Mouse (Mus musculus) forebrain, embryonic 13.5 days (tissue): ENCODE measurements around the gene Paqr5. TPM values are rescaled to one million over a fixed set of nuclear protein-coding genes. Genes with fewer than 3 reads are reported as not detected.

ENCODE experiments used
- polyA plus RNA-seq: library from polyadenylated mRNA; unstranded; fragments of >200 nt; fragmentation: Nextera tagmentation; extraction: Ambion mirVana; gene quantifications from 2 replicates; pipeline ENCODE4 v1.2.1, GENCODE M21; 2015

The Paqr5 gene
- polyA plus RNA-seq, 1 experiment from 2014 or later, result 0.49 TPM

Other genes with a start within 250 kb of the Paqr5 start
- 981 and 1,035 TPM in 2 replicates for gene Rplp1, start 112.3 kb downstream of the Paqr5 start, polyA plus RNA-seq
- 72.7 and 85.0 TPM in 2 replicates for gene Kif23, start 80.1 kb downstream of the Paqr5 start, polyA plus RNA-seq
- gene Glce, start 95.8 kb upstream of the Paqr5 start, polyA plus RNA-seq, result 12.5 and 14.9 TPM in 2 replicates